Mouse (Mus musculus): Measurements from ENCODE around the gene Lats2. TPM values are rescaled to one million over a fixed set of nuclear protein-coding genes. Genes with fewer than 3 reads are reported as not detected.
"Not testable (repeated sequence)": the region's sequence is repeated elsewhere in the genome, so short reads cannot be mapped to it uniquely, and the experiment has no call there.

The Lats2 gene
- total RNA-seq, 2 experiments from 2014 or later, result 18.4 to 18.9 TPM

DNA sequence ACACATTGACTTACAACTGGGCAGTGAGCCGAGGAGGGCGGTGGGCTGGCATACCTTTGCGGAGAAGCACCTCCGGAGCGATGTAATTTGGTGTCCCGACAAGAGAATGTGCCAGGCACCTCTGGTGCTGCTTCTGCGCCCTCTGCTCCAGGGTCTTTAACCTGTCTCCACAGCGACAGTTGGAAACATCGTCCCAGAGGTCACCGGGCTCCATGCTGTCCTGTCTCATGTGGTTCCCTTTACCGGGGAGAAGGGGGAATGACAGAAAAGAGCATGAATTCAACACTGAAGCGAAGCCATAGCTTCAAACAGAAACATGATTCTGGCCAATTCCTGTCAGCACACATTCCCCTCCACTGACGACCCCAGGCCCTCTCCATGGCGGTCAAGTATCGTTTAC is 62.1 kb downstream of the Lats2 start:
- DNase-seq (ENCODE audit: low spot score), result no peak

DNA sequence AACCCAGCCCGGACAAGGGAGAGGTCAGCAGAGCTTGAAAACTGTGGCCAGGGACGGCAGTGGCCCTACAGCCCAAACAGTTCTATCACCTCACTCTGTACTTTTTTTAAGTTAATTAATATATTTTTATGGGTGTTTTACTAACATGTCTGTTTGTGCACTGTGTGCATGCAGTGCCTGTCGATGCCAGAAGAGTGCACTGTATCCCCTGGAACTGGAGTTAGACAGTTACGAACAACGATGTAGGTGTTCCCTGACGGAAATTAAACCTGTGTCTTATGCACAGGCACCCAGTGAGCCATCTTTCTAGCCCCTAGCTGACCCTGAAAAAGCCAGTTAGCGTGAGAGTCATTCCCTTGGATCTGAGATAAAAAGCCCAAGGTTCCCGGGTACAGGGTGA is 62.6 kb downstream of the Lats2 start:
- no peak for DNase-seq (ENCODE audit: low spot score)

DNA sequence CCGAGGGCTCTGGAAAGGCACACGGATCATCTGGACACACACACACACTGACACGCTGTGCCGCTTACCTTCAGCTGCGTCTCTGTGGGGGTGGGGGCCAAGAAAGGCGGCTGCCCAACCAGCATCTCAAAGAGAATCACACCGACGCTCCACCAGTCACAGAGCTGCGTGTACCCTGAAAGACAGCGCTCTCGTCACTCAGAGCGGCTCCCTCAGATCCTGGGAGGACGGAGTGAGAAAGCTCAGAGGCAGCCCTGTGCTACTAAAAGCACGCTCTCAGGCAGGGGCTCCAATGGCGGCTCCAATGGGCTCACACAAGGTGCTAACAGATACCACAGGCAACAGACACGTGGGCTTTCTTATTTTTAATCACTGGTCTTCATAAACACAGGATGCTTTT is 63.9 kb downstream of the Lats2 start:
- no peak for DNase-seq (ENCODE audit: low spot score)

DNA sequence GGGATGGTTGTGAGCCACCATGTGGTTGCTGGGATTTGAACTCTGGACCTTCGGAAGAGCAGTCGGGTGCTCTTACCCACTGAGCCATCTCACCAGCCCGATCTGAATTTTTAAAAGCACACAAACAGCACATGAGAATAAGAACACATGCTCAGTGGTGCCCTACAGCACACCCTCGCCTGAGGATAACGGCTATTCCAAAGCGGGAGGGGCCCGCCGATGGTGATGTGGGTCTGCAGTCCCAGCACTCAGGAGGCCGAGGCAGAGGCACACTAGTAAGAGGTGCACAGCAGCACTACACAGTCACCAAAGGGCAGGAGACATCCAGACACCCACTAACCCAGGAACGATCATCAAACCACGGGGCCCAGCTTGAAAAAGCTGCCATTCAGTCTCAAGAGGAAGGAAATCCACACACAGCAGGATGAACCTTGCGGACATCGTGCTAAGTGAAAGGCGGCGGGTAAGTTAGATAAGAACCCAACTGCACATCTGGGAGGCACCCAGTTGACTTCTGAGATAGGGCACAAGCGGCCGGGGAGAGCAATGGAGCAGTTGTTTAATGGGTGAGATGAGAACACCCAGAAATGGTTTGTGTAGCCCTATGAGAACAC is 65.6 kb downstream of the Lats2 start:
- no peak for DNase-seq (ENCODE audit: low spot score)

DNA sequence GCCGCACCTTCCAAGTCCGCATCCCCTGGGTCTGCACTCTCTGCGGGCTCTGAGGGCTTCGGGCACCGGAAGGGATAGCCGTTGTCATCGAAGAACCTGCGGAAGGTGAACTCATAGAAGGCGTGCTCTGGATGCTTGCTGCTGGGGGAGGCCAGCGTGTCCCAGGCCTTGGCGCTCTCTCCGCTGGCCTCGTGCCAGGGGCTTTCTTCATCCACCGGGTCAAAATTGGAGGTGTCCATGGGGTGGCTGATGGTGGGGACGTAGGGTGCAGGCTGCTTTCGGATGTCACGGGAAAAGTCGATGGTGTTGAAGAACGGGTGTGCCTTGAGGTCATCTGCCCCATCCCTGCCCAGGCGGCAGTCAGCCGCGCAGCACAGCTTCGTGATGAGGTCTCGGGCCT is 66.9 kb downstream of the Lats2 start:
- DNase-seq (ENCODE audit: low spot score), result no peak

DNA sequence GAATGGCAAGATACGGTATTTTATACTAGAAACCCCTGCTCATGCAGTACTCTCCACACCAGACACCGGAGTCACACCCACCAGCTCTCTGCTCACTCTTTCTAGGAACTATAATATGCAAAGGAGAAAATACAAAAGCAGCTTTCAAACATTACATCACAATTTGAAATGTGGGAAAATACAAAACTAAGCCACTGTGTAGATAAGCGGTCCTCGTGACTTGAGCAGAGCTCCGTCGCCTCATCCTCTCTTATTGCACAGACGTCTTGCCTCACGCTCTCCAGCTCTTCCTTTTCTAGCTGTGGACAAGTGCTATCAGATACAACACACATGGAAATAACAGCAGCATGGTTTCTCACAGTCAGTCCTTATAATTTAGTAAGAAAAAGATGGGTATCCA is 67.5 kb downstream of the Lats2 start:
- no peak for DNase-seq (ENCODE audit: low spot score)

DNA sequence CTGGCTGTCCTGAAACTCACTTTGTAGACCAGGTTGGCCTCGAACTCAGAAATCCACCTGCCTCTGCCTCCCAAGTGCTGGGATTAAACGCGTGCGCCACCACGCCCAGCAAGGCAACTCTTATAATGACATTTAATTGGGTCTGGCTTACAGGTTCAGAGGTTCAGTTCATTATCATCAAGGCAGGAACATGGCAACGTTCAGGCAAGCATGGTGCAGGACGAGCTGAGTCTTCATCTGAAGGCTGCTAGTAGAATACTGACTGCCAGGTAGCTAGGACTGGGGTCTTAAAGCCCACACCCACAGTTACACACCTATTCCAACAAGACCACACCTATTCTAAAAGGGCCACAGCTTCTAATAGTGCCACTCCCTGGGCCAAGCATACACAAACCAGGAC is 70.1 kb downstream of the Lats2 start:
- DNase-seq (ENCODE audit: low spot score), result not testable (repeated sequence)

DNA sequence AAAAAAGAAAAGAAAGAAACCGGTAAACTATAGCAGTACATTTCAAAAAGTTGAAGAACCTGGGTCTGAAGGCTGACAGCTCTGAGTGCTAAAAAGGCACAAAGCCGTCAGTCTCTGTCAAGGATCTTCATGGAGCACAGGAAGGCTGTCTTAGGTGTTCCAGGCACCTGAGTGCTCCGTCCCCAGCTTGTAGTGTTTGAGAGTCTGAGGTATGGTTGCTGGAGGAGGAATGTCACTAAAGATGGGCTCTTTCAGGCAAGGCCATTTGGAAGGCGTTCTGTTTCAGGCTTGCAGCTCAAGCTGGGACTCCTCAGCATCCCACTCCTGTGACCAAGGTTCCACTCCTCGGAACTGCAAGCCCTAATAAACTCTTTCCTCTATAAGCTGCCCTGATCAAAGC is 70.7 kb downstream of the Lats2 start:
- DNase-seq (ENCODE audit: low spot score), result no peak

DNA sequence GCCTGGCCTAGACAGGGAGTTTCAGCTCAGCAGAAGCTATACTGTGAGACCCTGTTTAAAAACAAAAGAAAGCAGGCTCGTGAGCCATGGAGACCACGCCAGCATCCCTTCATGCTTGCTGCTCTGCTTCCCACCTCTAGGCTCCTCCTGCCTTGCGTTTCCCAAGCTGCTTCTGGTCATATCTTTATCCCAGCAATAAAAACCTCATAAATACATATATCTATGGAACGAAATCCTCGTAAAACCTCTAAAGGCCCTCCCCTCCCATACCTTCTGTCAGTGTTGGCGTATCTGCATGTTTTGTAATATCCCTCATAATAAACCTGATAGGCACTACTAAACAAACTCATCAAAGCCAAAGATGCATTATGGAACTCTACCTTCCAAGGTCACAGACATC is 71.5 kb downstream of the Lats2 start:
- DNase-seq (ENCODE audit: low spot score), result no peak

DNA sequence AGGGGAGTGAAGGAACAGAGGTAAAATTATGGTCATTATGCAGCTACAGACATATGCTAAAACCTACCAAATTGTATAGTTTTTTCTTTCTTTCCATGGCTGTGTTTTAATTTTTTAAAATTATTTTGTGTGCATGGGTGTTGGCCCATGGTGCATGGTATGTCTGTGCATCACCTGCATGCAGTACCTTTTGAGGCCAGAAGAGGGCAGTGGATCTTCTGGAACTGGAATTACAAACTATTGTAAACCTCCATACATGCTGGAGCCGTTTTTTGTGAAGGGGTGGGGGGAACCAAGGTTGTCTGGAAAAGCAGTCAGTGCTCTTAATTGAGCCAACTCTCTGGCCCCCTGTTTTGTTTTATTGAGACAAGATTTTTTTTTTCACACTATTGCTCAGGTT is 73.6 kb downstream of the Lats2 start:
- peak; percentile 74 for DNase-seq (ENCODE audit: low spot score)

DNA sequence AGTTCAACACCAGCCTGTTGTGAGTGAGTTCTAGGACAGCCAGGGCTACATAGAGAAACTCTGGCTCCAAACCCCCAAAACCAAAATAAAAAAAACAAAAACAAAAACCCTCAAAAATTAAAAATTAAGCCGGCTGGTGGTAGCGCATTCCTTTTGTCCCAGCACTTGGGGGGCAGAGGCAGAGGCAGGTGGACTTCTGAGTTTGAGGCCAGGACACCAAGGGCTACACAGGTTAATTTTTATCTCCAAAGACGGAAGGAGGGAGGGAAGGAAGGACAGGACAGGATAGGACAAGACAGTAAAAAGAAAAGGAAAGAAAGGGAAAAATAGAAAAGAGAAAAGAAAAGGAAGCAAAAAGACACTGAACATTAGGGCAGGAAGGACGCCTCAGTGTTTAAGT is 75.4 kb downstream of the Lats2 start:
- DNase-seq (ENCODE audit: low spot score), result no peak

DNA sequence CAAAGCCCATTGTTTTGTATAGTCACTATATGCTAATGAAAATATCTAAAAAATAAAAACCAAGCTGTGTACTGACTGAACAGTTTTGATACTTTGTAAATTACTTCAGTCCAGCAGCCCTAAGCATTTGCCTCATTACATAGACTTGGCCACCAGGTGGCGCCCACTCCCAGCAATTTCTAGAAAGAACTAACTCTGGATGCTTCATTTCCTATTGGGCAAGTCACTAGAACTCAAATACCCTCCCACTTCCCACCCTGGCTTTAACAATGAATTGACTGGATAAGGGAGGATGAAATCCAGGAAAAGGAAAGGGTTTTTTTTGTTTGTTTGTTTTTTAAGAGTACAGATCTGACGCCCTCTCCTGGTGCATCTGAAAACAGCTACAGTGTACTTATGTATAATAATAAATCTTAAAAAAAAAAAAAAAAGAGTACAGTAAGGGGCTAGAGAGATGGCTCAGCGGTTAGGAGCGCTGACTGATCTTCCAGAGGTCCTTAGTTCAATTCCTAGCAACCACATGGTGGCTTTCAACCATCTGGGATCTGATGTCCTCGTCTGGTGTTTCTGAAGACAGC is 78.1 kb downstream of the Lats2 start:
- peak; percentile 86 for DNase-seq (ENCODE audit: low spot score)

DNA sequence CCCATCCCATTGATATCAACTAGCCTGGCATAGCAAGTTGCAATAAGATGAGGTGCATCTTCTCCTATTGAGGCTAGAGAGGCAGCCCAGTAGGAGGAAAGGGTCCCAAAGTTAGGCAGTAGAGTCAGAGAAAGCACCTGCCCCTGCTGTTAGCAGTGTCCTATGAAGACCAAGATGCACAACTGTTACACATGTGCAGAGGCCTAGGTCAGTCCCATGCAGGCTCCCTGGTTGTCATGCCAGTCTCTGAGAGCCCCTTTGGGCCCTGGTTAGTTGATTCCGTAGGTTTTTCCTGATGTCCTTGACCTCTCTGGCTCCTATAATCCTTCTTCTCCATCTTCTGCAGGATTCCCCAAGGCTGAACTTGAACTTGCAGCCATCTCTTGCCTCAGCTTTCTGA is 78.7 kb downstream of the Lats2 start:
- no peak for DNase-seq (ENCODE audit: low spot score)

DNA sequence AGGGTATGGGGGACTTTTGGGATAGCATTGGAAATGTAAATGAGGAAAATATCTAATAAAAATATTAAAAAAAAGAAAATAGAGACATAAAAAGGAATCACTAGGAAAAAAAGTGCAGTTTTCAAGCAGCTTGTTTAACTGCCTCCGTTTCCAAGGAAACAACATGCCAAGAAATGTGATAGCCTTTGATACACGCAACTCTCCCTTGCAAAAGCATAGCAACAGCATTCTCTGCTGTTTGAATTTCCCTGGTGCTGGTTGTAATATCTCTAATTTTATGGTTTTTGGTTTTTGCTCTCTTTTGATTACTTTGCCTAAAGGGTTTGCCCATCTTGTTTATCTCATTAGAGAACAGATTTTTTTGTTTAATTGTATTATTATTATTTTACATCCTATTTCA is 82.7 kb downstream of the Lats2 start:
- no peak for DNase-seq (ENCODE audit: low spot score)

DNA sequence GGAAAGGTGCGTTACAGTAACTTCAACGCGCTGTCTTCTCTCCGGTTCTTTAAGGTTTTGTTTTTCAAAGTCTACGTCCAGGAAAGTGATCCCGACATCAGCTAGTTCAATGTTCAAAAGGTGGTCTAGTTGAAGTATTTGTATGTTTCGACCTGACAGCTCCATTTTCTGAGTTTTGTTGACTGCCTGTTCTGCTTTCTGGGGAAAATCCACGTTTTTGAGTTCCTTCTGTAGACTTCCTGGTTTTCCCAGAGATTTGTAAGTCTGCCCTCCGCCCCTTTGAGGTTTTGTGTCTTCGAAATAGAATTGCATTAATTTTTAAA is 92.6 kb downstream of the Lats2 start:
- no peak for DNase-seq (ENCODE audit: low spot score)

DNA sequence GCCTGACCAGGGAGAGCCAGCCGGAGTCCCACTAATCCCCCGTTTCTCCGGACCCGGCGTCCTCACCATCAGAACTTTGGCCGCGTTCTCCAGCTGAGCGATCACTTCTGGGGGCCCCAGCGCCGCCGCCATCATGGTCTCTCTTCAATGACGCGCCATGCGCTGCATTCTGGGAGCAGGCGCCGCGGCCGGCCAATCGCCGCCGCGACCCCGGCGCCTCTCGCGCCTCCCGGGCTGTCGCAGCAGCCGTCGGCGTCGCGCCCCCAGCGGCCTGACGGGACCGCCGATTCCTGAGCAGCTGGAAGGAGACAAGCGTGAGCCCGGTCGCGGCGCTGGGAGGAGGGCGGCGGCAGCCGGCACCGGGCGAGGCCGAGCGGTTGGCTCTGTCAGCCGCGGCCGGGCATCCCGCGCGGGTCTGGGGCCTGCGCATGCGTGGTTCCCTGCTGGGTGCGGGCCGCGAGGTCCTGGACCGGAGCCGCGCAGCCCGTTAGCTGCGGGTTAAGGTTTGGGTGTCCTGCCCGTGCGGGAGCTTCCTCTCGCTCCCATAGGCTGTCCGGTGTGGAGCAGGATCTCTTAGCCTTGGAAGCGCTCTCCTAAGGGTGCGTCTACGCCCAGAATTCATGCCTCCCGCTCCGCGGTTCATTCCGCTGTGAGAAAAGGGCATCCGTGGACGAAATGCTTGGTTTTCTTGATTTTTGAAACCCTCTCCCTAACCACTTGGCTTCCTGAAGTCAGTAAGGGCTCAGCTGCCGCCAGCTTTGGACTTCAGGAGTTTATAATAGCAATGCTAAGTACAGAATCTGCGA is 93.2 kb downstream of the Lats2 start, which contains the start of gene Xpo4:
Gene Xpo4 (minus strand): TSS at position 609 of the 806 bp plus-strand sequence.
- peak; percentile 72 for DNase-seq (ENCODE audit: low spot score)

DNA sequence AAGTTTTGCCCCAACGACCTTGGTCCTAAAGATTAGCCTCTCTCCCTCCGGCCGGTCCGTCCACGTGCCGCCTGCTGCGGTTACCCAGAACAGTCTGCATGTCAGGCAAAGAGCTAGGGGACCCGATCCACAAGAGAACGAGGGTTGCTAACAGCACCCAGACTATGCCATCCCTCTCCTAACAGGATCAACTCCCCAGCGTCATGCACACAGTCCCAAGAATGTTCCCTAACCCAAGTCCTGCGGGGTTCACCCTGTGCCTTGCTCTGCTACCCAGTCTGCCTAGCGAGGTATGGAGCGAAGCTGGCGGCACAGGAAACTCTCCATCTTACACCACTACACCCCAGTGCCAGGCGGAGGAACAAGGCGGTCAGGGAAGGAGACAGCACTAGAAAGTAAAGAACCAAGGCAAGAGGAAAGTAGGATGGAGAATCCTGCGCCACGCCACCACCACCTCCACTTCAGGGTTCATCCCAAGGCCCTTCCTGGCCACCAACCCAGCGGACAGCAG is 93.8 kb downstream of the Lats2 start:
- DNase-seq (ENCODE audit: low spot score), result no peak

DNA sequence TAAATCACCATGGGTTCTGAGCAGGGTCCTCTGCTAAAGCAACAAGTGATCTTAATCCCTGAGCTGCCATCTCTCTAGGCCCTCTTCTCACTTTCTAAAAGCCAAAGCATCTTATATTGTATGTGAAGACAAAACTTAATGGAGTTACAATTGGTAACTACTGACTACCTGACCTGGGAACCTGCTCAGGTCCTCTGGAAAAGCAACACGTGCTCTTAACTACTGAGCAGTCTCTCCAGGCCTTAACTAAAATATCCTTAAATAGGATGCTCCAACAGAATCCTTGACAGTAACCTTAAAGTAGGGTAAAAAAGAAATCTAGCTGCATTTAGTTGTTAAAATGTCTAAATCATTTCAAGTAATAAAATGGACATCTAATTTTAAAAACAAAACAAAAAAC is 94.6 kb downstream of the Lats2 start:
- no peak for DNase-seq (ENCODE audit: low spot score)

DNA sequence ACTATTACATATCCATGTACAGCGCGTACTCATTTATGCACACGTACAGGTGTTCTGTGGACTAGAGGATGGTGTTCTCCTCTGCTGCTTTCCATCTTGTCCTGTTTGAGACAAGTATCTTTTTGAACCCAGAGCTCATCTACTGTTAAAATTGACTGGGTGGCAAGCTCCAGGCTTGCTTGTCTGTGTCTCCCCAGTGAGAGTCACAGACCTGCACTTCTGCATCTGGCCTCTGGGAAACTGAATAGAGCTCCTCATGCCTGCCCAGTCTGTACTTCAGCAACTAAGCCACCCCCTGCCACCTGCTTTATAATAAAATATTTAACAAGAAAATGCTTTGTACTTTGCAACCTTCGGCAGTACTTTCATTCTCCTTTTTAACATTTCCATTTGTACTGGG is 99.9 kb downstream of the Lats2 start:
- no peak for DNase-seq (ENCODE audit: low spot score)

DNA sequence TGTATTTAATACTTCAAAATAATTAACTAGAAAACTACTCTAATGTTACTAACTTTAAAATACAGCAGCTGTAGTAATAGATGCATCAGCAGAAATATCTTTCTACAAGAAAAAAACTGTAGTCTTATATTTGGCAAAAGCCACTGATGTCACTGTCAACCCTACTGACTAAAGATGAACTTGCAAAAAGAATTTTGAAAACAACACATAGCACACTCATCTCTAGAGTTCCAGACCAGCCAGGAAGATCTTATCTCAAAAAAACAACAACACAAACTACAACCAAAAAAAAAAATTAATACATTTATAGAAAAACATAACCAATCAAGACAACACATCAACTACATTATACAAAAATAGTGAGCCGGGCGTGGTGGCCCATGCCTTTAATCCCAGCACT is 100.7 kb downstream of the Lats2 start:
- DNase-seq (ENCODE audit: low spot score), result no peak

DNA sequence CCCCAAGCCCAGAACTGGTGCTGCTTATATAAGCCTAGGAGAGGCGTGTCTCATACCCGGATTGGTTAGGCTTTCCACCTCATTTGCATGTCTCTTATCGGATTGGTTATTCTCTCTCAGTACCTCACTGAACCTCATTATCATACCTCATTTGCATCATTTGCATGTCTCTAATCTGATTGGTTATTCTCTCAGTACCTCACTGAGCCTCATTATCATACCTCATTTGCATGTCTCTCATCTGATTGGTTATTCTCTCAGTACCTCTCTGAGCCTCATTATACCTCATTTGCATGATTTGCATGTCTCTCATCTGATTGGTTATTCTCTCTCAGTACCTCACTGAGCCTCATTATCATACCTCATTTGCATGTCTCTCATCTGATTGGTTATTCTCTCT is 101.7 kb downstream of the Lats2 start:
- DNase-seq (ENCODE audit: low spot score), result not testable (repeated sequence)

DNA sequence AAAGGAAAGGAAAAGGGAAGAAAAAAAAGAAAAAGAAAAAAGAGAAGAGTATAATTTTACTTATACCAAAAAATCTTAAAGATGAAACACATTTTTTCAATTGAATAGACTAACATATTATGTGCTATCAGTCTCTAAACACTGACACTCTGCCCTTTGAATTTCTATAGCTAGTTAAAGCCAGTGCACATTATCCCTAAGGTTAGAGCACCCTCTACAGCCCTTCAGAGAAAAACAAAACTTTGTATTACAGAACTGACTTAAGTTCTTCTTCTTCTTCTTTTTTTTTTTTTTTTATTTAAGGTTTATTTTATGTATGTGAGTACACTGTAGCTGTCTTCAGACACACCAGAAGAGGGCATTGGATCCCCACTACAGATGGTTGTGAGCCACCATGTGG is 108.7 kb downstream of the Lats2 start:
- DNase-seq (ENCODE audit: low spot score), result no peak

DNA sequence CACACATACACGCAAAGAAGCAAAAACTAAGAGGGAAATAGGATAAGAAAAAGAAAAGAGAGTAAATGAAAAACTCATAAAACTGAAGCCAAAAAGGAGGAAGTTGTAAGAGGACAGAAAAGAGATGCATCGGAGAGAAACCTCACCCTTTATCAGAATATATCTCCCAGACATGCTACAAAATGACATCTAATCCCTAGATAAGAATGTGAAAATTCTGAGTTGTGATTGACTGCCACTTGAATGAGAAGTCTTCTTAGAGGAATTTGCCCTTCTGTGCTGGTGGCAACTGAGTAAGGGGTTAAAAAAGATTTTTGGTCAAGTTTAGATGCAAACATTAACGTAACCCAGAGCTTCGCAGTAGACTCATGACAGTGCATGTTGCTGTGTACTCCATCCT is 112.0 kb downstream of the Lats2 start:
- DNase-seq (ENCODE audit: low spot score), result no peak

Measured in gastrocnemius, adult 18-20 months (tissue).